Mouse (Mus musculus): ENCODE data around the gene Vps53. TPM values are rescaled to one million over a fixed set of nuclear protein-coding genes. Genes with fewer than 3 reads are reported as not detected.

Gene Vps53
- total and polyA plus RNA-seq, 2 experiments from 2014 or later: 40.3 to 63.5 TPM

GRCm38 (mm10) chr11:76135641-76136437 is 43.6 kb downstream of the Vps53 start:
- no peak overlapping the region for H3K4me2 ChIP-seq (ENCODE audit: low read depth, low read length, poor library complexity, severe bottlenecking)
- H3K36me3 ChIP-seq (ENCODE audit: insufficient read depth, low read length): peaks cover 40% of the 10 kb centered on the region
- H3K4me1 ChIP-seq (ENCODE audit: insufficient read depth, low read length): no peaks in the 10 kb centered on the region
- no peak for DNase-seq (ENCODE audit: low spot score)
- H3K4me3 ChIP-seq (ENCODE audit: low read depth, low read length): no peak overlapping the region
- no peak for TF ChIP-seq CTCF (IDR thresholded peaks at IDR 0.05)
- no peaks in the 10 kb centered on the region for H3K9me3 ChIP-seq (ENCODE audit: low read length)
- WGBS: 89% methylated on average over 7 of the region's 7 CpGs
- ATAC-seq (ENCODE audit: low FRiP score): no peak
- H3K9ac ChIP-seq (replicated peaks; ENCODE audit: low read length, poor library complexity, severe bottlenecking): no peak overlapping the region
- no peaks in the 10 kb centered on the region for H3K27me3 ChIP-seq (ENCODE audit: insufficient read depth, low read length)
- no peak overlapping the region for H3K27ac ChIP-seq (ENCODE audit: low read depth, low read length)

- no peak overlapping the region for H3K27ac ChIP-seq (ENCODE audit: low read depth, low read length)
Measured at GRCm38 (mm10) chr11:76130859-76131258, 48.6 kb downstream of the Vps53 start.

GRCm38 (mm10) chr11:76125386-76125785 is 54.1 kb downstream of the Vps53 start:
- no peaks in the 10 kb centered on the region for H3K9me3 ChIP-seq (ENCODE audit: low read length)
- no peak overlapping the region for H3K4me3 ChIP-seq (ENCODE audit: low read depth, low read length)
- no peaks in the 10 kb centered on the region for H3K4me1 ChIP-seq (ENCODE audit: insufficient read depth, low read length)
- WGBS: 88% methylated on average over 8 of the region's 8 CpGs
- no peaks in the 10 kb centered on the region for H3K27me3 ChIP-seq (ENCODE audit: insufficient read depth, low read length)
- ATAC-seq (ENCODE audit: low FRiP score) (no peak), DNase-seq (ENCODE audit: low spot score) (no peak)
- H3K9ac ChIP-seq (replicated peaks; ENCODE audit: low read length, poor library complexity, severe bottlenecking): no peak overlapping the region
- no peak overlapping the region for H3K27ac ChIP-seq (ENCODE audit: low read depth, low read length)
- no peak overlapping the region for H3K4me2 ChIP-seq (ENCODE audit: low read depth, low read length, poor library complexity, severe bottlenecking)
- no peak for TF ChIP-seq CTCF (IDR thresholded peaks at IDR 0.05)
- peaks cover 23% of the 10 kb centered on the region; the same call in 1 of the 2 replicates for H3K36me3 ChIP-seq (ENCODE audit: insufficient read depth, low read length)

More at GRCm38 (mm10) chr11:76130859-76131258, 48.6 kb downstream of the Vps53 start:
- Histone ChIP-seq H3K27me3 (ENCODE audit: insufficient read depth, low read length) (no peaks in the 10 kb centered on the region), H3K4me1 (ENCODE audit: insufficient read depth, low read length) (no peaks in the 10 kb centered on the region), H3K9ac (replicated peaks; ENCODE audit: low read length, poor library complexity, severe bottlenecking) (no peak overlapping the region), H3K36me3 (ENCODE audit: insufficient read depth, low read length) (peaks cover 27% of the 10 kb centered on the region), H3K4me3 (ENCODE audit: low read depth, low read length) (no peak overlapping the region), H3K9me3 (ENCODE audit: low read length) (no peaks in the 10 kb centered on the region), H3K4me2 (ENCODE audit: low read depth, low read length, poor library complexity, severe bottlenecking) (no peak overlapping the region)
- 86% methylated on average over 5 of the region's 5 CpGs for WGBS
- no peak for ATAC-seq (ENCODE audit: low FRiP score)
- no peak for DNase-seq (ENCODE audit: low spot score)
- no peak for TF ChIP-seq CTCF (IDR thresholded peaks at IDR 0.05)

GRCm38 (mm10) chr11:76123517-76123916 is 55.9 kb downstream of the Vps53 start:
- WGBS: 93% methylated on average over 1 of the region's 1 CpGs
- peaks cover 30% of the 10 kb centered on the region; the same call in 1 of the 2 replicates for H3K36me3 ChIP-seq (ENCODE audit: insufficient read depth, low read length)
- no peak overlapping the region for H3K4me2 ChIP-seq (ENCODE audit: low read depth, low read length, poor library complexity, severe bottlenecking)
- ATAC-seq (ENCODE audit: low FRiP score): no peak
- H3K27ac ChIP-seq (ENCODE audit: low read depth, low read length): no peak overlapping the region
- no peak overlapping the region for H3K9ac ChIP-seq (replicated peaks; ENCODE audit: low read length, poor library complexity, severe bottlenecking)
- no peak overlapping the region for H3K4me3 ChIP-seq (ENCODE audit: low read depth, low read length)
- H3K4me1 ChIP-seq (ENCODE audit: insufficient read depth, low read length): no peaks in the 10 kb centered on the region
- no peaks in the 10 kb centered on the region for H3K27me3 ChIP-seq (ENCODE audit: insufficient read depth, low read length)
- H3K9me3 ChIP-seq (ENCODE audit: low read length): no peaks in the 10 kb centered on the region
- TF ChIP-seq CTCF (IDR thresholded peaks at IDR 0.05): no peak
- DNase-seq (ENCODE audit: low spot score): no peak

- H3K4me2 ChIP-seq (ENCODE audit: low read depth, low read length, poor library complexity, severe bottlenecking): no peak overlapping the region
- no peaks in the 10 kb centered on the region for H3K27me3 ChIP-seq (ENCODE audit: insufficient read depth, low read length)
- no peak overlapping the region for H3K27ac ChIP-seq (ENCODE audit: low read depth, low read length)
- H3K36me3 ChIP-seq (ENCODE audit: insufficient read depth, low read length): peaks cover 30% of the 10 kb centered on the region
- no peaks in the 10 kb centered on the region for H3K4me1 ChIP-seq (ENCODE audit: insufficient read depth, low read length)
- DNase-seq (ENCODE audit: low spot score): no peak
- H3K4me3 ChIP-seq (ENCODE audit: low read depth, low read length): no peak overlapping the region
- no peak overlapping the region for H3K9ac ChIP-seq (replicated peaks; ENCODE audit: low read length, poor library complexity, severe bottlenecking)
- 86% methylated on average over 2 of the region's 2 CpGs for WGBS
- no peak for ATAC-seq (ENCODE audit: low FRiP score)
- no peak for TF ChIP-seq CTCF (IDR thresholded peaks at IDR 0.05)
- H3K9me3 ChIP-seq (ENCODE audit: low read length): no peaks in the 10 kb centered on the region
Measured at GRCm38 (mm10) chr11:76122571-76122970, 56.9 kb downstream of the Vps53 start.

- TF ChIP-seq CTCF (IDR thresholded peaks at IDR 0.05): no peak
- Histone ChIP-seq H3K36me3 (ENCODE audit: insufficient read depth, low read length) (peaks cover 39% of the 10 kb centered on the region), H3K9ac (replicated peaks; ENCODE audit: low read length, poor library complexity, severe bottlenecking) (no peak overlapping the region), H3K27me3 (ENCODE audit: insufficient read depth, low read length) (no peaks in the 10 kb centered on the region), H3K9me3 (ENCODE audit: low read length) (no peaks in the 10 kb centered on the region), H3K4me1 (ENCODE audit: insufficient read depth, low read length) (no peaks in the 10 kb centered on the region), H3K4me3 (ENCODE audit: low read depth, low read length) (no peak overlapping the region), H3K4me2 (ENCODE audit: low read depth, low read length, poor library complexity, severe bottlenecking) (no peak overlapping the region), H3K27ac (ENCODE audit: low read depth, low read length) (no peak overlapping the region)
- DNase-seq (ENCODE audit: low spot score) (no peak), ATAC-seq (ENCODE audit: low FRiP score) (no peak)
- WGBS: 91% methylated on average over 4 of the region's 4 CpGs
Measured at GRCm38 (mm10) chr11:76121086-76121485, 58.4 kb downstream of the Vps53 start.
